Mouse (Mus musculus) inflammation-experienced regulatory T-cells, adult 6 months (primary cell): Measurements from ENCODE around the gene Mrps27. TPM values are rescaled to one million over a fixed set of nuclear protein-coding genes. Genes with fewer than 3 reads are reported as not detected.

ENCODE experiments used
- ATAC-seq: one replicate; pipeline ENCODE4 v1.8.0; 2017
- polyA plus RNA-seq, 3 experiments: library from polyadenylated mRNA; unstranded; fragments of 100-300 nt; shearing (Covaris generic); gene quantifications; one replicate each; pipeline ENCODE4 v1.2.1; 2017

Gene Mrps27
- polyA plus RNA-seq, 3 experiments from 2014 or later: 18.6 to 40.0 (median 25.5) TPM

- ATAC-seq: no peak
These were observed 48.5 kb downstream of the Mrps27 start for GRCm38 (mm10) chr13:99393128-99393527.

GRCm38 (mm10) chr13:99394694-99395093, 50.1 kb downstream of the Mrps27 start:
- no peak for ATAC-seq

DNA sequence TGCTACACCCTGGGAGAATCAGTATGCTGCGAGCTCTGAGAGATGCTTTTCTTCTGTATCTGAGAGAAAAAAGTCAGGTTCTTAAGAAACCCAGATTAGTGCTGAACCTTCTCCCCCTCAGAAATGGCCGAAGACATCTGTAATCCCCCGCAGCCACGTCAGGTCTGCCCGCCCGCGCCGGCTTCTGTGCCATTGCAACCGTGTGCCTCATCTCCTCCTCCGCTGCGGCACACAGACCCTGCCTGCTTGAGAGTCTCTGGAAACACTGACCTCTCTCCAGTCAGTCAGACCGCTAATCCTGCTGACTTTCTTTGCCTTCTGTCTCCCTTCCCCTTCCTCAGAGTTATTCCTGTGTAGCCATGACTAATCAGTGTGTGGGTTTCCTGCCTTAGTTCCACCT, 50.9 kb downstream of the Mrps27 start:
- ATAC-seq: no peak

DNA sequence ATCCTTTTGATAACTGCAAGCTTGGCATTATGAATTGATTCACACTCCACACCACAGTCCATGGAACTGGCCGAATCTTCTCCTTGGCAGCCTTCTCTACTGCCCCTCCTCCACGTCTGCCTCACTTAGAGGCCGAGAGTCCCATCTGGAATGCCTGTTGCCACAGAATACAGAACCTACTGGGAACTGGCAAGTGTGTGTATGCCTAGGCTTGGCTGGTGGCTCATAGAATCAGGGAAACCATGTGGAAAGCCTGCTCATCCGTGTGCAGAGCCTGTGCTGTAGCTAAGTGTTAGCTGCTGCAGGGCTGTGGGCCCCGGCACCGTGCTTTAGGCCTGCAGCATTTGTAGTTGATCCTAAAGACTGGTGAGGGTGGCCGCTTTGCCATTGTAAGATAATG, 52.6 kb downstream of the Mrps27 start:
- ATAC-seq: no peak

- no peak for ATAC-seq
These were observed 53.6 kb downstream of the Mrps27 start for GRCm38 (mm10) chr13:99398149-99398701.

GRCm38 (mm10) chr13:99399373-99399772, 54.8 kb downstream of the Mrps27 start:
- no peak for ATAC-seq

GRCm38 (mm10) chr13:99409216-99409615, 64.6 kb downstream of the Mrps27 start:
- no peak for ATAC-seq

GRCm38 (mm10) chr13:99410611-99411515, 66.3 kb downstream of the Mrps27 start:
- ATAC-seq: no peak

DNA sequence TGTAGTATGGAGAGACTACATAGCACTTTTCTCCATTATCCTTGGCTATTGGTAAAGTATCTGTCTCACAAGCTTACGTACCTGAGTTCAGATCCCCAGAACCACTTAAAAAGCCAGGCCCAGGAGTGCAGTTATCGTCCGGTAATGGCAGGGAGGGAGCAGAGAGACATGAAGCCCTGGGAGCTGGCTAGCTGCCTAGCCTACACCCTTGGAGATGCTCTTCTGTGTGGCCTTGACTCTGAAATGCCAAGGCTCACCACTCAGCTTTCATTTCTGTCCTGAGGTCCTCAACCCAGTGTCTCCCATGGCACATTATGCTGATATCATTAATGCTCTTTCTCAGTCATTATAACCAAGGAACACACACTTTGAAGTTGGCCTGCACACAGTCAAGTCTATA, 67.2 kb downstream of the Mrps27 start:
- ATAC-seq: no peak

DNA sequence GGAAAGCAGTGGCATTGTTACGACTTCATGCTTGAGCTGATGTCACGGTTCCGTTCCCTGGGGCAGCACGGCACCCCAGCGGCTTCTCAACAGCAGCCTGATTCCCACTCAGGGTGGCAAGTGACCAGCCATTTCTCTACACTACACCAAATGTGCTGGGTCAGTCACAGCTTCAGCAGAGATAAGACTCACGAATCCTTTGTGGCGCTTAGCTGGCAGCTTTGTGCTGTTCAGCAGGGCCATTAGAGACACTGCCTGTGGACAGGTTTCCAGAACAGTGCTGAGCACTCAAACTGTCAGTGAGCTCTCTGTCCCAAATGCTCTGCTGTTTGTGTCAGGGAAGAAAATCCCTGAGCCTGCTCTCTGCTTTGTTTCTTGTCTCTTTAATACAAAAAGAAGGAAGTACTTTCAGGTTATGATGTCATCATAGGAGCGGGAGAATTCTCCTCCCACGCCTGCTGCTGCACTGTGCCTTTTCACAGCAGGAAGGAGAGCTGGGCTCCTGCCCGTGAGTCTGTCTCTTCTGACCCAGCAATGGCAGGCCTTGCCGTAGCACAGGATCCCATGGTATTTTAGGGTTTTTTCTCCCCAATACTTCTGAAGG, 68.0 kb downstream of the Mrps27 start:
- ATAC-seq: no peak

GRCm38 (mm10) chr13:99413481-99414351, 69.1 kb downstream of the Mrps27 start:
- no peak for ATAC-seq

GRCm38 (mm10) chr13:99414352-99414742, 69.8 kb downstream of the Mrps27 start:
- ATAC-seq: no peak

- no peak for ATAC-seq
These were observed 72.0 kb downstream of the Mrps27 start for GRCm38 (mm10) chr13:99416601-99417000.

DNA sequence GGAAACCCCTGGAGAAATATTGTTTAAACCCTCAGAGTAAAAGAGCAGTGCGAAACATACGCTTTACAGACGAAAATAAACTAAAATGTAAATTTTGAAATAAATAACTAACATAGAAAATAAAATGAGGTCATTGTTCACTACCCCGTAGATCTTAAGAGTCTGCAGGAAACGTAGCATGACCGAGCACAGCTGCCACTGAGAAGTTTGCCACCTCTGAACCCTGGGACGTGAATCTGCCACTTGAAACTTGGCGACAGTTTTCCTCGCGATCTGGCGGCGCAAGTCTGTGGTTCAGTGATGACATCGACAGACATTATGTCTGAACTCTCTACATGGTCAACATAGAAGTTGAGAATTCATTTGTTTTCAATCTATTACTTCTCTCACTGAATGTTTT, 79.0 kb downstream of the Mrps27 start:
- ATAC-seq: no peak

- no peak for ATAC-seq
These were observed 88.8 kb downstream of the Mrps27 start for GRCm38 (mm10) chr13:99433068-99434008.

- ATAC-seq: no peak
These were observed 89.9 kb downstream of the Mrps27 start for GRCm38 (mm10) chr13:99434494-99434893.

GRCm38 (mm10) chr13:99437051-99437450, 92.5 kb downstream of the Mrps27 start:
- ATAC-seq: no peak

- ATAC-seq: no peak
These were observed 94.8 kb downstream of the Mrps27 start for GRCm38 (mm10) chr13:99439357-99439756.

DNA sequence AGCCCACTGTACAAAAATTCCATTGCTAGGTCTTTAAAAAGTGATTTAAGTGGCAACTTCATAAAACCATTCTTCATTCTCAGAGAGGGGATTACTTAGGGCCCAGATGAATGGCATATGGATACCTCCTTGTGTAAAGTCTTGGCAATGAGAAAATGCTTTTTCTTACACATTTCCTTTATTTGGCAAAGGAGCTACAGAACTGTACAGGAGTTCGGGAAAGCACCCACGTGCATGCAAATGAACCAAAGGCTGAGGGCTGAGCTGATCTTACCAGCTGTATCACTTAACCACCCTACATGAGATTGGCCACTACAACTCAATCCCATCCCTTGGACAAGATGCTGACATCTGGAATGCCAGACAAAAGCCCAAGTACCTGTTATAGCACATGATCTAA, 95.6 kb downstream of the Mrps27 start:
- ATAC-seq: no peak

DNA sequence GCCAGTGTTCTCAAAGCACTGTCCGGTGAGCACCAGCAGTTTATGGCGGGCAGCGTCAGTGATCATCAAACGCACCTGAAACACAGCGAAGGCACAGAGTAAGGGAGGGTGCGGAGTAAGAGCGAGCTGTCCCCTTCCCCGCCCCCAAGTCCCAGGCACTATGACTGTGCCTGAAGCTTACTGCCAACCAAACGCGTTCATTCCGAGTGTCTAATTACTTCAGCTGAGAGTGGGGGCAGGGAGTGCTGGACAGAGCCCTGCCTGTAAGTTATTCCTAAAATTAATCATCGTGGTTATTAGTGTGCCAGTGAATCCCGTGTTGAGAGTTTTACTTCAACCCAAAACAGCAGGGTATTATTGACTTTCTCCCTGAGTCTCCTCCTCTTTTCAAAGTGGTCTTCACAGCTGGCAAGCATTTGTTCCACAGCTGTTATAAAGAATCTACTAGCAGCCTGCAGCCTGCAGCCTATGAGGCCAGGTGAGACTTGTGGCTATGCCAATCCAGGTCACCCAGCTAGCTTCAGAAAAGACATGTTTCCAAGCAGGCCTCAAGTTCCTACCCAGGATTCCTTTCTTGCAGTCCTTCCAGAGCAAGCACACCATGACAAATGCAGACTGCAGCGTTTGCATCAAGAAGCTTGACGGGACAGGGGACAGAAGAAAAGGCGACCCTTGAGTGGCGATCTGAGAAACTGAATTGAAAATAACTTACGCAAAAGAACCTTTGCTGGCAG, 97.3 kb downstream of the Mrps27 start:
- no peak for ATAC-seq
